Mouse (Mus musculus) heart, postnatal 14 days (tissue): ENCODE results near the gene Trim15. TPM values are rescaled to one million over a fixed set of nuclear protein-coding genes. Genes with fewer than 3 reads are reported as not detected.
"Not testable (repeated sequence)": the region's sequence is repeated elsewhere in the genome, so short reads cannot be mapped to it uniquely, and the experiment has no call there.

Source experiments
- DNase-seq, 2 experiments: peaks; one replicate each; pipeline ENCODE4 v3.0.0; 2021 to 2022
- intact Hi-C: fragments of 180-260 bp; cut with DNase I; formaldehyde crosslinking; loops from one replicate; pipeline ENCODE4 v1.15.1; 2025
- long read RNA-seq, 2 experiments: library from polyadenylated mRNA; stranded (forward); transcript quantifications; one replicate each; pipeline ENCODE4 v2.0.0; 2021
- total RNA-seq, 2 experiments: library from RNA; stranded (reverse); gene quantifications; 2 replicates each; pipeline ENCODE4 v1.2.3; 2021

Gene Trim15
- total RNA-seq: not detected
- long read RNA-seq, experiment 1: 0 reads
- long read RNA-seq, experiment 2: 0 reads

- intact Hi-C loops: no loop called here
- no peak for DNase-seq
Measured at GRCm38 (mm10) chr17:36866719-36867527, at the start of gene Trim15. TSS of gene Trim15 (minus strand) at chr17:36867210.

DNA sequence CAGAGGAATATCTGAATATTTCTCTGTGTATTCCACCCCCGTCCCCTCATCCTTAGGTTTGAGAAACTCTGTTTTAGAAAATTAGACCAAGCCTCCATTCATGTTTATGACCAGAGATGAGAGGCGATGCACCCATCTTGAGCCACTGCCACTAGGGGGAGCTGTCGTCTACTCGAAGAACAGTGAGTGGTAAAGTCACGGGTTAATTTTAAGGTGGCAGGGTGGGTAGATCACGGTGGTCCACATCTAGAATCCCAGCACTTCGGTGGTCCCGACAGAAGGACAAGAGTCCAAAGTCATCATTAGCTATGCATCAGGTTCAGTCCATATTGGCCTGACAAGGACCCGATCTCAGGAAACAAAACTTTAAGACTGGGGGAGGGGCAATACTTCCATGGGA is 48.1 kb upstream of the Trim15 start:
- intact Hi-C loops: loop anchor here (1.0 to 5.0 kb wide), 4 partner anchors 28 to 132 kb away; partner anchors contain the start of genes Rnf39, Znrd1 and Znrd1as
- peak; percentile 69 to 79 for DNase-seq

DNA sequence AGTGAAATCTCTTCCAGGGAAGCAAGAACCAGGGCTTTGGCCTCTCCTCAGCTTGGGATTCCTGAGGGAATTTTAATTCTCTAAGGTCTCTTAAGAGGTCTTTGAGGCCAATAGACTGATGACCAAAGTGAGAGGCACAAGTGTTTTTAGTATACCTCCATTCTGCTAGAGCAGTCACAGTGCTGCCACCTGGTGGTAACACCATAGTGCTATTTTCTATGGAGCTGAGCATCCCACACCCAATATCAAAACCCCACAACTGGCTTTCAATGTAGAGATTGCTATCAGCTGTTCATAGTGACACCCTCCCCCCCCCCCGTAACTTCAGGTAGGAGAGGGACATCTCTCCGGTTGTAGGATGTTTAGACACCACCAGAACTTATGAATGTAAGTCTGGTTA is 47.1 kb upstream of the Trim15 start:
- intact Hi-C loops: loop anchor here (2.0 kb wide), 1 partner anchor 29 kb away; the partner anchor contains the start of gene Rnf39
- peak; percentile 78 to 86 for DNase-seq

GRCm38 (mm10) chr17:36912031-36912430 is 45.0 kb upstream of the Trim15 start:
- intact Hi-C loops: no loop called here
- no peak for DNase-seq

DNA sequence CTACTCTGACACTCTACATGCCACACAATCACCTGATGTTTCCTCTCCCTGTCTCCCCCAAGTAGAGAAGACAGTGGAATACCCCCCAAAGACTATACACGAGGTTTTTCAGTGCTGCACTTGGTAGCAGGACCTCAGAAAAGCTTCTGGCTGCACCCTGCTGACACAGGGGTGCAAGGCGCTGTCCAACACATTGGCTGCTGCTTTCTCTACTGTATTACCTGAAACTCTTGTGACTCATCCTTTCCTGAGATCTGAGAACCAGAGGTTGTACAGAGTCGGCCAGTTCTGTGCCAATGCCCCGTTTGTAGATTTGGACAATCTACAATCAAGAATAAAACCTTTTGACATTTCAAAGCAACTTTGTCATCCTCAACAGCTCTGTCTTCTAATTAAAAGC is 42.8 kb upstream of the Trim15 start:
- intact Hi-C loops: no loop called here
- no peak for DNase-seq

DNA sequence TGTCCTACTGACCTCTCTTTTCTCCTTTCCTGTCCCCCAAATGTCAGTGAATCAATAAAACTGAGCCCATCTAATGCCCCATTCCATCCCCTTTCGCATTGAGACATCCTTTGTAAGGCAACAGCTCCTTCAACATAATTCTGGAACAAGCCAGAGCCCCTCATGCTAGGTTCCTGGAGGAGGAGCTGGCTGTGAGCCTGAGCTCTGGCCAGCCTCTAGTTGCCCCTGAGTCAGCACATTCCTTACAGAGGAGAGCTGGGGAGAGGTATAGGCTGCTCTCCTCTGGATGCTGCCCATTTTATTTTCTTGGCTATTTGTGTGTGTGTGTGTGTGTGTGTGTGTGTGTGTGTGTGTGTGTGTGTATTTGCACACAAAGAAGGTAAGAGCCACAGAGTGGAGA is 41.2 kb upstream of the Trim15 start:
- DNase-seq: no peak
- intact Hi-C loops: no loop called here

DNA sequence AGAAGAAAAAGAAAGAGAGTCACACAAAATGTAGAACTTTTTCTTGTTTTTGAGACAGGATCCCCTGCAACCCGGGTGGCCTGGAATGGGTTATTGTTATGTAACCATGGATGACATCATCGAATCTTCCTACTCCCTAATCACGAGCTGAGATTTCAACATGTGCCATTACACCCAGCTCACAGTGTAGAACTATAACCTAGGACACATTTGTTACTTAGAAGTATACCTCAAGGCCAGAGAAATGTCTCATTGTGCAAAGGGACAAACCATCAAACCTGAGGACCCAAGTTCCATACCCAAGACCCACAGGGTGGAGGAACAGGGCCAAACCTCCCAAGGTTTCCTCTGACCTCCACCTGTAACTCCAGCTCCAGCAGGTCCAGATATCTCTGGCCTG is 36.6 kb upstream of the Trim15 start:
- no peak for DNase-seq
- intact Hi-C loops: no loop called here

- intact Hi-C loops: no loop called here
- DNase-seq: no peak
Measured at GRCm38 (mm10) chr17:36900691-36901090, 33.7 kb upstream of the Trim15 start.

DNA sequence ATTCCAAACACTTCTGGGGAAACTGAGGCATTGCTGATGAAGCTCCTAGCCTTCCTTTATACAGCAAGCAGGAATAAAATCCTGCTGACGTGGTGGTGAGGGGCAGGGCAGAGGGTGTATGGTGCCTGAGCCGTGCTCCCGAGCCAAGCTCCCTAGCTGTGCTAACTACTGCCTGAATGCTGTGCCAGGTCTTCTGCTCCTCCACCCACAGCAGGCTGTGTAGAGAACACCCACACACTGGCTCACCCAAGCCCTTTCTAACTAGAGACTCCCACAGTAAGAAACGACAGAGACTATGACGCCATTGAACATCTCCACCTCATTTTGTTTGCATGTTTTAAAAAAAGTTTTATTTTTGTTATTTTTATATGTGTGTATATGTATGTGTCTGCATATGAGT is 33.0 kb upstream of the Trim15 start:
- DNase-seq: no peak

GRCm38 (mm10) chr17:36899376-36899775 is 32.4 kb upstream of the Trim15 start:
- intact Hi-C loops: loop anchor here (5.0 kb wide), 1 partner anchor 72 kb away; no protein-coding TSS in a partner anchor
- DNase-seq: no peak

More for the DNA sequence above, 33.0 kb upstream of the Trim15 start:
- intact Hi-C loops: no loop called here

DNA sequence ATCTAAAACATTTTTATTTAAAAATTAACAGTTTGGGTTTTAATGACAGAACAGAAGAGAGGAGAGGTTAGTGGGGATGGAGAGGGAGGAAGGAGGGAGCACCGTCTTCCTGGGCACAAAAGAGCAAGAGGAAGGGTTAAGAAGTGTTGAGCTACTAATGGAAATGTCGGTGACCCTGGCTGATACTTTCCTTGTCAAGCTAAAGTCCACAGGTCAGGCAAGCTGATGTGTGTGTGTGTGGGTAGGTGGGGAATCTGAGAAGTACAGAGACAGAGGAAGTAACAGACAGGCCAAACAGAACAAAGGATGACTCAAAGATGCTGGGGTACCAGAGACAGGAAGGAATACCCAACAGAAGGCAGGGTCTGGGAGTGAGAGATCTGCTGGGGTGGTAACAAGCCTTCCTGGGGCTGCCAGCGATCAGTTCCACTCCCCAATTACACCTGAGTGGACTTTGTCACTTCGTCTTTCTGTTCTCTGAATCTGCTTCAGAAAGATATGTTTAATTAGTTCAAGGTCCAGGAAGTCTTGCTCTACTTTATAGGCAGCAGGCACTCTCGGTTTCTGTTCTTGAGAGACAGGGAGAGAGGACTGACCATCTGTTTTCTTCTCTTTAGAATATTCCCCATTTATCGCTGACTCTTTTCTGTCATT is 30.7 kb upstream of the Trim15 start, which contains the start of gene Trim31:
TSS of gene Trim31 (plus strand) at position 567 of the 654 bp plus-strand sequence.
- DNase-seq: no peak
- intact Hi-C loops: loop anchor here (5.0 kb wide), 1 partner anchor 70 kb away; no protein-coding TSS in a partner anchor

- no peak for DNase-seq
- intact Hi-C loops: loop anchor here (5.0 kb wide), 1 partner anchor 70 kb away; no protein-coding TSS in a partner anchor
Measured at GRCm38 (mm10) chr17:36897065-36897464, 30.1 kb upstream of the Trim15 start.

GRCm38 (mm10) chr17:36896583-36896982 is 29.6 kb upstream of the Trim15 start:
- peak; percentile 8 to 61 for DNase-seq
- intact Hi-C loops: loop anchor here (5.0 kb wide), 1 partner anchor 69 kb away; no protein-coding TSS in a partner anchor

GRCm38 (mm10) chr17:36893387-36893786 is 26.4 kb upstream of the Trim15 start:
- intact Hi-C loops: loop anchor here (5.0 kb wide), 1 partner anchor 309 kb away; the partner anchor contains the start of gene Olfr94
- no peak for DNase-seq

DNA sequence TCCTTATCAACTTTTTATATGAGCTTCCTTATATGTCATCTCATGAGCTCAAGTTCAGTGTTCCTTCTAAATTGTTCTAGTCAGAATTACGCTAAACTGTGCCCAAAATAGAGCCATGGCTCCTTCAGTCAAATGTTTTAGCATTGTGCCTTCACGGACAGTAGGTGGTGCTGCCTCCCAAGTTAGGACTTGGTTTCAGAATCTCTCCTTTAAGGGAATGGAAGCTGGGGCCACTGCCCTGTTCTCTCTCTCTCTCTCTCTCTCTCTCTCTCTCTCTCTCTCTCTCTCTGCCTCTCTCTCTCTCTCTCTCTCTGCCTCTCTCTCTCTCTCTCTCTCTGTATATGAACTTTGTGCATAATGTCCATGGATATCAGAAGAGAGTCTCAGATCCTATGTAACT is 25.4 kb upstream of the Trim15 start:
- intact Hi-C loops: loop anchor here (5.0 kb wide), 1 partner anchor 310 kb away; the partner anchor contains the start of gene Olfr94
- peak; percentile 25 to 60 for DNase-seq

DNA sequence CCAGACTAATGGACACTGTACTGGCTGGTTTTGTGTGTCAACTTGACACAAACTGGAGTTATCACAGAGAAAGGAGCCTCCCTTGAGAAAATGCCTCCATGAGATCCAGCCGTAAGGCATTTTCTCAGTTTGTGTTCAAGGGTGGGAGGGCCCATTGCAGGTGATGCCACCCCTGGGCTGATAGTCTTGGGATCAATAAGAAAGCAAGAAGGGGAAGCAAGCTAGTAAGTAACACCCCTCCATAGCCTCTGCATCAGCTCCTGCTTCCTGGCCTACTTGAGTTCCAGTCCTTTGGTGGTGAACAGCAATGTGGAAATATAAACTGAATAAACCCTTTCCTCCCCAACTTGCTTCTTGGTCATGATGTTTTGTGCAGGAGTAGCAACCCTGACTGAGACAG is 24.5 kb upstream of the Trim15 start:
- intact Hi-C loops: loop anchor here (5.0 kb wide), 1 partner anchor 311 kb away; the partner anchor contains the start of gene Olfr94
- not testable (repeated sequence) for DNase-seq

DNA sequence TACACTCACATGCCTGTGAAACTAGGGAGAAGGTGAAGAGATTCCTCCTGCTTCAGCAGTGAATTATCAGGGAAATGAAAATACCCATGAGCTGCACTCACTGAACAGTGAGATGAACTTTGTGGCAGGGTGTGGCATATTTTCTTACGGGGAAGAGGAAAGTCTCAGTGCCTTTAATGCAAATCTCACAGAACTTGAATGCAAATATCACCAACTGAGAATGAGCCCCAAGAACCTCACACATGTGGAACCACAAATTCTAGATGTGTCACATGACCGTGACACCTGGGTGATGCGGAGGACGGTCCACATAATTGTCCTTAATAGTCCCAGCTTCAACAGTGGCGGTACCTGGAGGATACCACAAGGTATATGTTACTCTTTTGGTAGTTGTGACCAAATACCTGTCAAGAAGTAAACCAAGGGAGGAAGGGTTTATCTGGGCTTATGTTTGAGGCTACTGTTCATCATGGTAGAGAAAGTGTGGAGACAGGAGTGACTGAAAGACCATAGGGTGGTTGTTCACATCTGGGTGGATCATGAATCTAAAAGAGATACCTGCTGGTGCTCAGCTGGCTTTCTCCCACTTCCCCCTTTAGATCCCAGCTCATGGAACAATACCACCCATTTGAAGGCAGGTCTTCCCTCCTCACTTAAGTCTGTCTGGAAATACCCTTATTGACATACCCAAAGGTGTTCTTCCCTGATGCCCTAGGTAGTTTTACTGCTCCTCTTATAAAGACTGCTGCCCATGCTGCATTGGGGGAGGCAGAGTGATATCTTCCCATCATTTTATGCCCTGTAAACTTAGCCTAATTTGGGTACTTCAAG is 23.3 kb upstream of the Trim15 start, which contains the start of gene Trim40:
TSS of gene Trim40 (minus strand) at position 51 of the 831 bp plus-strand sequence.
- intact Hi-C loops: loop anchor here (5.0 kb wide), 1 partner anchor 312 kb away; the partner anchor contains the start of gene Olfr94
- DNase-seq: no peak

- DNase-seq: no peak
- intact Hi-C loops: no loop called here
Measured at GRCm38 (mm10) chr17:36885132-36885790, 18.3 kb upstream of the Trim15 start.

DNA sequence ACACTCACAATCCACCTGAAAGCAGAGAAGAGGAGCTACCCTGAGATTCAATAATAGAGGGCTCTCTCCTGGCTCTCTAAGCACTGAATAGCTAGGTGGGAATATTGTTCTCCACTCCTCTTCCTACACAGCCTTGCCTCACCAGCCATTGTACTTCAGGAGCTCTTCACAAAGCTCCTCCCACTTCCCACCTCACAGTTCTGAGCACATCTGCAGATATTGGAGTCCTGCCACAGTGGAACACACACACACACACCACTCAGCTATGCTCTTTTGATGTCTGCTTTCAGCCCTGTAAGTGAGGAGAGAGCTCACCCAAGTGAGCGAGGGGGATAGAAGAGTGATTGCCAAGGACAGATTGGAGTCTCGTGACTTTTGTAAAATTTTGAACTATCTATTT is 16.3 kb upstream of the Trim15 start:
- no peak for DNase-seq
- intact Hi-C loops: no loop called here
